Mouse (Mus musculus) heart, adult 2 months (tissue): ENCODE measurements around the gene Otogl. TPM values are rescaled to one million over a fixed set of nuclear protein-coding genes. Genes with fewer than 3 reads are reported as not detected.

Experiments
- DNase-seq, 2 experiments: peaks; one replicate each; pipeline ENCODE4 v3.0.0; 2021
- H3K27ac ChIP-seq: fragments of 200-600 bp; 2 replicates; pipeline ENCODE4 v1.8.1; 2022
- H3K27me3 ChIP-seq: fragments of 200-500 bp; 2 replicates; pipeline ENCODE4 v1.6.1; 2012; ENCODE audit warnings: mild to moderate bottlenecking, low read length, inconsistent platforms, mixed read lengths; ENCODE audit not compliant: control insufficient read depth, insufficient read depth
- H3K36me3 ChIP-seq: fragments of 200-500 bp; 2 replicates; pipeline ENCODE4 v1.6.1; 2012; ENCODE audit warnings: low read length, inconsistent platforms; ENCODE audit not compliant: control insufficient read depth, insufficient read depth
- H3K4me1 ChIP-seq: fragments of 200-500 bp; 2 replicates; pipeline ENCODE4 v1.6.1; 2011; ENCODE audit warnings: low read length; ENCODE audit not compliant: control insufficient read depth, insufficient read depth
- H3K4me3 ChIP-seq: fragments of 200-600 bp; 2 replicates; pipeline ENCODE4 v1.8.1; 2022
- H3K79me2 ChIP-seq: fragments of 200-500 bp; replicated peaks from 2 replicates; pipeline ENCODE4 v1.6.1; 2012; ENCODE audit warnings: mild to moderate bottlenecking, inconsistent platforms, low read length, moderate library complexity, mixed read lengths; ENCODE audit not compliant: control insufficient read depth, insufficient read depth
- H3K9ac ChIP-seq: fragments of 200-500 bp; 2 replicates; pipeline ENCODE4 v1.6.1; 2012; ENCODE audit warnings: low read depth, mild to moderate bottlenecking, control low read depth, inconsistent platforms, low read length, mixed read lengths
- CTCF ChIP-seq: fragments of 200-600 bp; IDR thresholded peaks from 2 replicates; pipeline ENCODE4 v1.8.1; 2022; ENCODE audit warnings: antibody characterized with exemption, mild to moderate bottlenecking, moderate library complexity
- POLR2A ChIP-seq: fragments of 200-500 bp; IDR thresholded peaks from 2 replicates; pipeline ENCODE4 v1.6.1; 2011; ENCODE audit warnings: mild to moderate bottlenecking, low read depth, low read length, control low read depth; ENCODE audit not compliant: insufficient read depth
- WGBS: fragments of 180-500 bp; shearing (Covaris S2); methylation state at CpG from one replicate; pipeline ENCODE4 v1.1.7; 2018; 5-methylcytosine and 5-hydroxymethylcytosine counted together
- intact Hi-C: fragments of 180-260 bp; cut with DNase I; formaldehyde crosslinking; loops from one replicate; pipeline ENCODE4 v1.15.1; 2025
- polyA plus RNA-seq: library from polyadenylated mRNA; depleted of rRNA; stranded (reverse); fragments of >200 nt; gene quantifications from 2 replicates; pipeline ENCODE4 v1.2.3, GENCODE M21; 2012; rRNA removed
- total RNA-seq, 2 experiments: library from RNA; stranded (reverse); gene quantifications; 2 replicates each; pipeline ENCODE4 v1.2.3; 2021

The Otogl gene
- total and polyA plus RNA-seq, 3 experiments = 0.02 to 0.07 TPM; not detected in 1

GRCm38 (mm10) chr10:107719806-107720205 lies 192.1 kb downstream of the Otogl start, which contains the start of gene Ptprq:
Gene Ptprq, minus strand, starts transcription at chr10:107720051.
- Histone ChIP-seq H3K4me1 (no peaks in the 10 kb centered on the region), H3K4me3 (no peak within 1 kb of the TSS), H3K27me3 (no peaks in the 10 kb centered on the region), H3K27ac (no peak within 1 kb of the TSS), H3K9ac (no peak within 1 kb of the TSS), H3K79me2 (no peaks in the 10 kb centered on the region), H3K36me3 (no peaks in the 10 kb centered on the region)
- DNase-seq = no peak
- TF ChIP-seq POLR2A (no peak), CTCF (no peak)
- 82% methylated on average over 1 of the region's 1 CpGs for WGBS
- intact Hi-C loops = no loop called here

Other genes with a start within 250 kb of the Otogl start
- not detected for gene Ptprq, start 192.1 kb downstream of the Otogl start, total RNA-seq
- not detected in 2 replicates for gene Ptprq, start 192.1 kb downstream of the Otogl start, polyA plus RNA-seq